Mouse (Mus musculus): ENCODE results near the gene Uqcc1. TPM values are rescaled to one million over a fixed set of nuclear protein-coding genes. Genes with fewer than 3 reads are reported as not detected.
"Not testable (repeated sequence)": the region's sequence is repeated elsewhere in the genome, so short reads cannot be mapped to it uniquely, and the experiment has no call there.

The Uqcc1 gene
- polyA plus RNA-seq, 1 experiment from 2014 or later: 67.4 TPM

- WGBS: 93% methylated on average over 5 of the region's 5 CpGs
- no peak overlapping the region for H3K9ac ChIP-seq (ENCODE audit: low read length)
- no peak overlapping the region for H3K4me2 ChIP-seq (ENCODE audit: low read length)
- H3K27ac ChIP-seq (ENCODE audit: low read depth, low read length): no peak overlapping the region
- no peaks in the 10 kb centered on the region for H3K4me1 ChIP-seq (ENCODE audit: control insufficient read depth, insufficient read depth, low read length)
- ATAC-seq: no peak
- H3K9me3 ChIP-seq (replicated peaks; ENCODE audit: control insufficient read depth, low read length): no peaks in the 10 kb centered on the region
- H3K36me3 ChIP-seq (ENCODE audit: control insufficient read depth, insufficient read depth, low read length): peaks cover 44% of the 10 kb centered on the region
- no peak overlapping the region for H3K4me3 ChIP-seq (ENCODE audit: low read depth, low read length)
- H3K27me3 ChIP-seq (replicated peaks; ENCODE audit: control insufficient read depth, insufficient read depth, low read length): no peaks in the 10 kb centered on the region
- DNase-seq (ENCODE audit: low spot score): no peak
These were observed 77.6 kb downstream of the Uqcc1 start for GRCm38 (mm10) chr2:155852536-155852935.

GRCm38 (mm10) chr2:155850120-155850519 lies 80.0 kb downstream of the Uqcc1 start:
- no peaks in the 10 kb centered on the region for H3K9me3 ChIP-seq (replicated peaks; ENCODE audit: control insufficient read depth, low read length)
- DNase-seq (ENCODE audit: low spot score): no peak
- H3K27ac ChIP-seq (ENCODE audit: low read depth, low read length): no peak overlapping the region
- peaks cover 49% of the 10 kb centered on the region for H3K36me3 ChIP-seq (ENCODE audit: control insufficient read depth, insufficient read depth, low read length)
- no peaks in the 10 kb centered on the region for H3K27me3 ChIP-seq (replicated peaks; ENCODE audit: control insufficient read depth, insufficient read depth, low read length)
- H3K4me1 ChIP-seq (ENCODE audit: control insufficient read depth, insufficient read depth, low read length): no peaks in the 10 kb centered on the region
- no peak overlapping the region for H3K9ac ChIP-seq (ENCODE audit: low read length)
- no peak for ATAC-seq
- 88% methylated on average over 7 of the region's 7 CpGs for WGBS
- no peak overlapping the region for H3K4me3 ChIP-seq (ENCODE audit: low read depth, low read length)
- H3K4me2 ChIP-seq (ENCODE audit: low read length): no peak overlapping the region

GRCm38 (mm10) chr2:155849464-155849863 lies 80.6 kb downstream of the Uqcc1 start:
- ATAC-seq (no peak), DNase-seq (ENCODE audit: low spot score) (no peak)
- H3K27me3 ChIP-seq (replicated peaks; ENCODE audit: control insufficient read depth, insufficient read depth, low read length): no peaks in the 10 kb centered on the region
- H3K9me3 ChIP-seq (replicated peaks; ENCODE audit: control insufficient read depth, low read length): no peaks in the 10 kb centered on the region
- H3K9ac ChIP-seq (ENCODE audit: low read length): no peak overlapping the region
- peaks cover 49% of the 10 kb centered on the region for H3K36me3 ChIP-seq (ENCODE audit: control insufficient read depth, insufficient read depth, low read length)
- H3K4me2 ChIP-seq (ENCODE audit: low read length): no peak overlapping the region
- 67% methylated on average over 7 of the region's 7 CpGs for WGBS
- no peak overlapping the region for H3K4me3 ChIP-seq (ENCODE audit: low read depth, low read length)
- H3K27ac ChIP-seq (ENCODE audit: low read depth, low read length): no peak overlapping the region
- no peaks in the 10 kb centered on the region for H3K4me1 ChIP-seq (ENCODE audit: control insufficient read depth, insufficient read depth, low read length)

GRCm38 (mm10) chr2:155848291-155848690 lies 81.8 kb downstream of the Uqcc1 start:
- ATAC-seq: 0 out of 2 replicates have a peak, but pooled peaks have one; percentile 52
- Histone ChIP-seq H3K9me3 (replicated peaks; ENCODE audit: control insufficient read depth, low read length) (no peaks in the 10 kb centered on the region), H3K9ac (ENCODE audit: low read length) (no peak overlapping the region), H3K27me3 (replicated peaks; ENCODE audit: control insufficient read depth, insufficient read depth, low read length) (no peaks in the 10 kb centered on the region), H3K4me3 (ENCODE audit: low read depth, low read length) (no peak overlapping the region), H3K27ac (ENCODE audit: low read depth, low read length) (no peak overlapping the region), H3K4me2 (ENCODE audit: low read length) (no peak overlapping the region), H3K4me1 (ENCODE audit: control insufficient read depth, insufficient read depth, low read length) (no peaks in the 10 kb centered on the region), H3K36me3 (ENCODE audit: control insufficient read depth, insufficient read depth, low read length) (peaks cover 45% of the 10 kb centered on the region)
- DNase-seq (ENCODE audit: low spot score): peak; percentile 87
- 26% methylated on average over 6 of the region's 6 CpGs for WGBS

- H3K36me3 ChIP-seq (ENCODE audit: control insufficient read depth, insufficient read depth, low read length): peaks cover 44% of the 10 kb centered on the region
- H3K4me1 ChIP-seq (ENCODE audit: control insufficient read depth, insufficient read depth, low read length): no peaks in the 10 kb centered on the region
- no peak overlapping the region for H3K4me2 ChIP-seq (ENCODE audit: low read length)
- H3K4me3 ChIP-seq (ENCODE audit: low read depth, low read length): no peak overlapping the region
- no peaks in the 10 kb centered on the region for H3K27me3 ChIP-seq (replicated peaks; ENCODE audit: control insufficient read depth, insufficient read depth, low read length)
- H3K27ac ChIP-seq (ENCODE audit: low read depth, low read length): no peak overlapping the region
- ATAC-seq (no peak), DNase-seq (ENCODE audit: low spot score) (no peak)
- 82% methylated on average over 8 of the region's 8 CpGs for WGBS
- no peak overlapping the region for H3K9ac ChIP-seq (ENCODE audit: low read length)
- no peaks in the 10 kb centered on the region for H3K9me3 ChIP-seq (replicated peaks; ENCODE audit: control insufficient read depth, low read length)
These were observed 83.2 kb downstream of the Uqcc1 start for GRCm38 (mm10) chr2:155846930-155847329.

- H3K4me1 ChIP-seq (ENCODE audit: control insufficient read depth, insufficient read depth, low read length): no peaks in the 10 kb centered on the region
- no peak overlapping the region for H3K27ac ChIP-seq (ENCODE audit: low read depth, low read length)
- no peak overlapping the region for H3K9ac ChIP-seq (ENCODE audit: low read length)
- no peaks in the 10 kb centered on the region for H3K9me3 ChIP-seq (replicated peaks; ENCODE audit: control insufficient read depth, low read length)
- no peak for DNase-seq (ENCODE audit: low spot score)
- H3K4me2 ChIP-seq (ENCODE audit: low read length): no peak overlapping the region
- no peak for ATAC-seq
- WGBS: 85% methylated on average over 4 of the region's 4 CpGs
- H3K27me3 ChIP-seq (replicated peaks; ENCODE audit: control insufficient read depth, insufficient read depth, low read length): no peaks in the 10 kb centered on the region
- H3K4me3 ChIP-seq (ENCODE audit: low read depth, low read length): no peak overlapping the region
- H3K36me3 ChIP-seq (ENCODE audit: control insufficient read depth, insufficient read depth, low read length): no peaks in the 10 kb centered on the region
These were observed 91.1 kb downstream of the Uqcc1 start for GRCm38 (mm10) chr2:155838961-155839360.

GRCm38 (mm10) chr2:155837961-155838360 lies 92.1 kb downstream of the Uqcc1 start:
- no peak for ATAC-seq
- H3K4me3 ChIP-seq (ENCODE audit: low read depth, low read length): no peak overlapping the region
- no peak overlapping the region for H3K4me2 ChIP-seq (ENCODE audit: low read length)
- no peaks in the 10 kb centered on the region for H3K4me1 ChIP-seq (ENCODE audit: control insufficient read depth, insufficient read depth, low read length)
- no peak for DNase-seq (ENCODE audit: low spot score)
- no peaks in the 10 kb centered on the region for H3K36me3 ChIP-seq (ENCODE audit: control insufficient read depth, insufficient read depth, low read length)
- H3K27me3 ChIP-seq (replicated peaks; ENCODE audit: control insufficient read depth, insufficient read depth, low read length): no peaks in the 10 kb centered on the region
- no peak overlapping the region for H3K9ac ChIP-seq (ENCODE audit: low read length)
- no peaks in the 10 kb centered on the region for H3K9me3 ChIP-seq (replicated peaks; ENCODE audit: control insufficient read depth, low read length)
- WGBS: 72% methylated on average over 3 of the region's 3 CpGs
- no peak overlapping the region for H3K27ac ChIP-seq (ENCODE audit: low read depth, low read length)

- no peak within 1 kb of the TSS for H3K9ac ChIP-seq (ENCODE audit: low read length)
- no peak for ATAC-seq
- 68% methylated on average over 9 of the region's 9 CpGs for whole genome bisulfite sequencing
These were observed 95.4 kb downstream of the Uqcc1 start, which contains the start of gene Fam83c for GRCm38 (mm10) chr2:155834732-155835131. Gene Fam83c (minus strand): TSS chr2:155834854.

GRCm38 (mm10) chr2:155832087-155832486 lies 98.0 kb downstream of the Uqcc1 start:
- H3K9me3 ChIP-seq (replicated peaks; ENCODE audit: control insufficient read depth, low read length); H3K36me3 ChIP-seq (ENCODE audit: control insufficient read depth, insufficient read depth, low read length); H3K27ac ChIP-seq (ENCODE audit: low read depth, low read length); DNase-seq (ENCODE audit: low spot score); H3K4me3 ChIP-seq (ENCODE audit: low read depth, low read length); H3K27me3 ChIP-seq (replicated peaks; ENCODE audit: control insufficient read depth, insufficient read depth, low read length); H3K4me2 ChIP-seq (ENCODE audit: low read length); H3K4me1 ChIP-seq (ENCODE audit: control insufficient read depth, insufficient read depth, low read length); H3K9ac ChIP-seq (ENCODE audit: low read length); ATAC-seq: not testable (repeated sequence)
- WGBS: 70% methylated on average over 1 of the region's 1 CpGs

More at GRCm38 (mm10) chr2:155834732-155835131, 95.4 kb downstream of the Uqcc1 start, which contains the start of gene Fam83c:
- no peak for DNase-seq (ENCODE audit: low spot score)
- H3K36me3 ChIP-seq (ENCODE audit: control insufficient read depth, insufficient read depth, low read length): no peaks in the 10 kb centered on the region
- H3K27ac ChIP-seq (ENCODE audit: low read depth, low read length): no peak within 1 kb of the TSS
- H3K27me3 ChIP-seq (replicated peaks; ENCODE audit: control insufficient read depth, insufficient read depth, low read length): no peaks in the 10 kb centered on the region
- H3K9me3 ChIP-seq (replicated peaks; ENCODE audit: control insufficient read depth, low read length): no peaks in the 10 kb centered on the region
- no peak within 1 kb of the TSS for H3K4me3 ChIP-seq (ENCODE audit: low read depth, low read length)
- no peak within 1 kb of the TSS for H3K4me2 ChIP-seq (ENCODE audit: low read length)
- H3K4me1 ChIP-seq (ENCODE audit: control insufficient read depth, insufficient read depth, low read length): no peaks in the 10 kb centered on the region
